Mouse (Mus musculus): ENCODE data around the gene Abcc4. TPM values are rescaled to one million over a fixed set of nuclear protein-coding genes. Genes with fewer than 3 reads are reported as not detected.

Abcc4 gene
- polyA plus RNA-seq (2016; fragmentation: Nextera tagmentation; extraction: Ambion mirVana): 3.0 and 3.6 TPM in 2 replicates

GRCm38 (mm10) chr14:118705808-118706731, at the start of gene Abcc4:
TSS of gene Abcc4 (minus strand) at chr14:118706219.
- under 1% methylated on average over 106 of the region's 106 CpGs for WGBS
- peaks cover 39% of the 10 kb centered on the region for H3K4me1 ChIP-seq
- no peaks in the 10 kb centered on the region for H3K36me3 ChIP-seq (replicated peaks)
- H3K27ac ChIP-seq: peak within 1 kb of the TSS; percentile 84
- H3K4me3 ChIP-seq: peak within 1 kb of the TSS; percentile 75
- peaks cover 73% of the 10 kb centered on the region for H3K27me3 ChIP-seq (ENCODE audit: poor library complexity, severe bottlenecking)
- no peaks in the 10 kb centered on the region for H3K9me3 ChIP-seq
- DNase-seq (ENCODE audit: extremely low spot score, low spot score): peak; percentile 63

GRCm38 (mm10) chr14:118751193-118751753, 45.3 kb upstream of the Abcc4 start:
- H3K27me3 ChIP-seq (ENCODE audit: poor library complexity, severe bottlenecking): no peaks in the 10 kb centered on the region
- H3K36me3 ChIP-seq (replicated peaks): no peaks in the 10 kb centered on the region
- no peak overlapping the region for H3K4me3 ChIP-seq
- WGBS: 78% methylated on average over 8 of the region's 8 CpGs
- H3K27ac ChIP-seq: no peak overlapping the region
- H3K4me1 ChIP-seq: peaks cover 16% of the 10 kb centered on the region
- peaks cover 5% of the 10 kb centered on the region; the same call in 1 of the 2 replicates for H3K9me3 ChIP-seq
- DNase-seq (ENCODE audit: extremely low spot score, low spot score): no peak

GRCm38 (mm10) chr14:118750505-118751192, 44.6 kb upstream of the Abcc4 start:
- Histone ChIP-seq H3K9me3 (peaks cover 5% of the 10 kb centered on the region; the same call in 1 of the 2 replicates), H3K4me1 (peaks cover 16% of the 10 kb centered on the region), H3K27me3 (ENCODE audit: poor library complexity, severe bottlenecking) (no peaks in the 10 kb centered on the region), H3K36me3 (replicated peaks) (no peaks in the 10 kb centered on the region), H3K27ac (no peak overlapping the region), H3K4me3 (no peak overlapping the region)
- WGBS: 87% methylated on average over 6 of the region's 6 CpGs
- no peak for DNase-seq (ENCODE audit: extremely low spot score, low spot score)

- peaks cover 5% of the 10 kb centered on the region; the same call in 1 of the 2 replicates for H3K9me3 ChIP-seq
- H3K27ac ChIP-seq: no peak overlapping the region
- peaks cover 16% of the 10 kb centered on the region for H3K4me1 ChIP-seq
- no peak for DNase-seq (ENCODE audit: extremely low spot score, low spot score)
- no peaks in the 10 kb centered on the region for H3K36me3 ChIP-seq (replicated peaks)
- H3K27me3 ChIP-seq (ENCODE audit: poor library complexity, severe bottlenecking): peaks cover 4% of the 10 kb centered on the region; the same call in 1 of the 2 replicates
- 64% methylated on average over 4 of the region's 4 CpGs for WGBS
- H3K4me3 ChIP-seq: no peak overlapping the region
These were observed 43.7 kb upstream of the Abcc4 start for GRCm38 (mm10) chr14:118749715-118750114.

- Histone ChIP-seq H3K36me3 (replicated peaks) (no peaks in the 10 kb centered on the region), H3K27me3 (ENCODE audit: poor library complexity, severe bottlenecking) (peaks cover 9% of the 10 kb centered on the region; the same call in 1 of the 2 replicates), H3K4me1 (peaks cover 16% of the 10 kb centered on the region), H3K9me3 (peaks cover 5% of the 10 kb centered on the region; the same call in 1 of the 2 replicates), H3K27ac (no peak overlapping the region), H3K4me3 (no peak overlapping the region)
- WGBS: 95% methylated on average over 2 of the region's 2 CpGs
- no peak for DNase-seq (ENCODE audit: extremely low spot score, low spot score)
These were observed 43.0 kb upstream of the Abcc4 start for GRCm38 (mm10) chr14:118749068-118749467.

GRCm38 (mm10) chr14:118742862-118743261, 36.8 kb upstream of the Abcc4 start:
- peaks cover 12% of the 10 kb centered on the region; the same call in 1 of the 2 replicates for H3K27me3 ChIP-seq (ENCODE audit: poor library complexity, severe bottlenecking)
- no peak overlapping the region for H3K27ac ChIP-seq
- H3K9me3 ChIP-seq: peaks cover 16% of the 10 kb centered on the region
- DNase-seq (ENCODE audit: extremely low spot score, low spot score): no peak
- H3K36me3 ChIP-seq (replicated peaks): no peaks in the 10 kb centered on the region
- H3K4me3 ChIP-seq: no peak overlapping the region
- peaks cover 12% of the 10 kb centered on the region for H3K4me1 ChIP-seq
- 76% methylated on average over 5 of the region's 5 CpGs for WGBS

GRCm38 (mm10) chr14:118741780-118742179, 35.8 kb upstream of the Abcc4 start:
- no peak overlapping the region for H3K27ac ChIP-seq
- H3K4me3 ChIP-seq: no peak overlapping the region
- peaks cover 12% of the 10 kb centered on the region; the same call in 1 of the 2 replicates for H3K27me3 ChIP-seq (ENCODE audit: poor library complexity, severe bottlenecking)
- no peak for DNase-seq (ENCODE audit: extremely low spot score, low spot score)
- no peaks in the 10 kb centered on the region for H3K36me3 ChIP-seq (replicated peaks)
- peaks cover 22% of the 10 kb centered on the region for H3K4me1 ChIP-seq
- H3K9me3 ChIP-seq: peaks cover 13% of the 10 kb centered on the region

GRCm38 (mm10) chr14:118737251-118737888, 31.4 kb upstream of the Abcc4 start:
- WGBS: 19% methylated on average over 12 of the region's 12 CpGs
- peak overlapping the region; percentile 2; the same call in 1 of the 2 replicates for H3K27ac ChIP-seq

GRCm38 (mm10) chr14:118735114-118735513, 29.1 kb upstream of the Abcc4 start:
- peak overlapping the region; percentile 44; the same call in 1 of the 2 replicates for H3K27ac ChIP-seq
- no peaks in the 10 kb centered on the region for H3K36me3 ChIP-seq (replicated peaks)
- H3K9me3 ChIP-seq: peaks cover 5% of the 10 kb centered on the region
- H3K27me3 ChIP-seq (ENCODE audit: poor library complexity, severe bottlenecking): no peaks in the 10 kb centered on the region
- DNase-seq (ENCODE audit: extremely low spot score, low spot score): peak; percentile 32
- WGBS: 63% methylated on average over 2 of the region's 2 CpGs
- H3K4me1 ChIP-seq: peaks cover 30% of the 10 kb centered on the region
- H3K4me3 ChIP-seq: no peak overlapping the region

More at GRCm38 (mm10) chr14:118737251-118737888, 31.4 kb upstream of the Abcc4 start:
- DNase-seq (ENCODE audit: extremely low spot score, low spot score): peak; percentile 26
- peaks cover 13% of the 10 kb centered on the region for H3K9me3 ChIP-seq
- no peaks in the 10 kb centered on the region for H3K36me3 ChIP-seq (replicated peaks)
- H3K4me3 ChIP-seq: no peak overlapping the region
- 0 out of 2 replicates have a peak, but pooled peaks cover 3% of the 10 kb centered on the region for H3K27me3 ChIP-seq (ENCODE audit: poor library complexity, severe bottlenecking)
- peaks cover 30% of the 10 kb centered on the region for H3K4me1 ChIP-seq

GRCm38 (mm10) chr14:118733146-118733545, 27.1 kb upstream of the Abcc4 start:
- Histone ChIP-seq H3K4me1 (peaks cover 30% of the 10 kb centered on the region), H3K27me3 (ENCODE audit: poor library complexity, severe bottlenecking) (no peaks in the 10 kb centered on the region), H3K27ac (no peak overlapping the region), H3K4me3 (no peak overlapping the region), H3K36me3 (replicated peaks) (no peaks in the 10 kb centered on the region), H3K9me3 (no peaks in the 10 kb centered on the region)
- no peak for DNase-seq (ENCODE audit: extremely low spot score, low spot score)
- 89% methylated on average over 5 of the region's 5 CpGs for WGBS

GRCm38 (mm10) chr14:118730631-118731030, 24.6 kb upstream of the Abcc4 start:
- 94% methylated on average over 5 of the region's 5 CpGs for WGBS
- Histone ChIP-seq H3K4me1 (peaks cover 13% of the 10 kb centered on the region), H3K36me3 (replicated peaks) (no peaks in the 10 kb centered on the region), H3K4me3 (no peak overlapping the region), H3K9me3 (no peaks in the 10 kb centered on the region), H3K27me3 (ENCODE audit: poor library complexity, severe bottlenecking) (no peaks in the 10 kb centered on the region), H3K27ac (no peak overlapping the region)
- no peak for DNase-seq (ENCODE audit: extremely low spot score, low spot score)

- DNase-seq (ENCODE audit: extremely low spot score, low spot score): no peak
- WGBS: 93% methylated on average over 5 of the region's 5 CpGs
These were observed 19.4 kb upstream of the Abcc4 start for GRCm38 (mm10) chr14:118725467-118725866.

More at GRCm38 (mm10) chr14:118725467-118725866, 19.4 kb upstream of the Abcc4 start:
- Histone ChIP-seq H3K4me1 (no peaks in the 10 kb centered on the region), H3K36me3 (replicated peaks) (no peaks in the 10 kb centered on the region), H3K27ac (no peak overlapping the region), H3K27me3 (ENCODE audit: poor library complexity, severe bottlenecking) (peaks cover 11% of the 10 kb centered on the region; the same call in 1 of the 2 replicates), H3K9me3 (no peaks in the 10 kb centered on the region), H3K4me3 (no peak overlapping the region)
